Mouse (Mus musculus): ENCODE results near the gene Csgalnact2. TPM values are rescaled to one million over a fixed set of nuclear protein-coding genes. Genes with fewer than 3 reads are reported as not detected.

Gene Csgalnact2
- polyA plus RNA-seq, 1 experiment from 2014 or later: 19.8 TPM

DNA sequence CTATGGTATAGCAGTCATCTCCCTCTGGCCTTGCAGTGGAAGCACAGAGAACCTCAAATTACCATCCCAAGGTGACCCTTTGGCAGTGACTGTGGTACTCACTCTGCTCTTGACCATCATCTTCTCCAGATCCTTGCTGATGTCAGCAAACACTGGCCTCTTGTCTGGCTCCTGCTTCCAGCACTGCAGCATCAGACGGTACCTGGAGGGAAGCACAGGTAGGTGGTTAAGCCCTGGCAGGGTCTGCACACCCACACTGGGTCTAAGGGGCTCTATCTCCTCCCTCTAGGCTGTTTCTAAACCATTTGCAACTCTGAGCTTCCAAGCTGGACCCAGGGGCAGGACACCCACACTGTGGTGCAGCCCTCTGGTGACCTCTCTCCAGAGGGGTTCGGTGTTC is 24.1 kb upstream of the Csgalnact2 start:
- Histone ChIP-seq H3K36me3 (ENCODE audit: inconsistent target) (no peaks in the 10 kb centered on the region), H3K4me3 (ENCODE audit: inconsistent target) (no peak overlapping the region), H3K27ac (no peak overlapping the region), H3K79me2 (ENCODE audit: inconsistent target) (no peaks in the 10 kb centered on the region)
- WGBS (ENCODE audit: missing documents): 89% methylated on average over 2 of the region's 2 CpGs

DNA sequence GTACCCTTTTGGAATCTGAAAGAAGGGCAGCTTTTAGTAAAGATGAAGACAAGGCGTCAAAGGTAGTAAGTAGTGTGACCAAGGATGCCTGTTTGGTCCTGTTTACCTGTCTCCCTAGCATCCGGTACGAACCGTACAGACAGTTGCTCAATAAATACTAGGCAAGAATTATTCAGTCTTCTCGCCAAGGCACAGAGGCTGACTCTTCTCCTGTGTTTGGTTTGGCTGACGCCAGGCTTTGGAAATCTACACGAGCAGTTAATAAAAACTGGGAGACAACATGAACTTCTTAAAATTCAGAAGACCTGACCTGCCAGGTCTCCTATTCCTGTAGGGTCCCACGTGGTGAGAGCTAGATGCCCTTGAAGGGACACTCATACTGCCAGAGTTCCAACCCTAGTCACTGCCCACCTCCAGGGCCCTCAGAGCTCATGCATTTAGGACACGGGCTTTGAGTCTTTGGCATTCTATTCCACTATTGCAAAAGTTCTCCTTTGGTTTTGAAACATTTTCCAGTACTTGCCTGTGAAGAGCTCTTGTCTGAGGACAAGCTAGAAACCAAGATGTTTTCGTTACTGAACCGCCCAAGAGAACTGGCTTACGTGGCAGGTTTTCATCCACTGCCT is 23.6 kb upstream of the Csgalnact2 start:
- Histone ChIP-seq H3K36me3 (ENCODE audit: inconsistent target) (no peaks in the 10 kb centered on the region), H3K79me2 (ENCODE audit: inconsistent target) (no peaks in the 10 kb centered on the region), H3K27ac (no peak overlapping the region), H3K4me3 (ENCODE audit: inconsistent target) (no peak overlapping the region)
- 84% methylated on average over 10 of the region's 12 CpGs for WGBS (ENCODE audit: missing documents)

DNA sequence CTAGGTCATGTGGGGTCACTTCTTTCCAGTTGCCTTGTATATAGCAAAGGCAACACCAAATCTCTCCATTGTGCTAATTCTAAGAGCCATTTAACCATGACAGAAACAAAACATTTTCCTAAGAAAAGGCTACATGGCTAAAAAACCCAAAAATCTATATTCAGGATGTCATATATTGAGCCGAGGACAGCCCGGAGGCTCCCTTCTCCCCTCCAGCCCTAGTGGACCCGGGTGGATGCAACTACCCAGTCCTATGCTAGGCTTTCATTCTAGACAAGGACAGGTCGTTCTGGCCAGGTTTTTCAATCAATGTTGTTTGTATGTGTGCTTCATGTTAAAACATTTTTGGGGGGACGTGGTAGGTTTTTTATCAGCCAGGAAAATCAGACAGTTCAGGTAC is 14.2 kb upstream of the Csgalnact2 start:
- H3K27ac ChIP-seq: no peak overlapping the region
- no peaks in the 10 kb centered on the region for H3K36me3 ChIP-seq (ENCODE audit: inconsistent target)
- no peak overlapping the region for H3K4me3 ChIP-seq (ENCODE audit: inconsistent target)
- H3K79me2 ChIP-seq (ENCODE audit: inconsistent target): no peaks in the 10 kb centered on the region
- WGBS (ENCODE audit: missing documents): 97% methylated on average over 5 of the region's 5 CpGs

DNA sequence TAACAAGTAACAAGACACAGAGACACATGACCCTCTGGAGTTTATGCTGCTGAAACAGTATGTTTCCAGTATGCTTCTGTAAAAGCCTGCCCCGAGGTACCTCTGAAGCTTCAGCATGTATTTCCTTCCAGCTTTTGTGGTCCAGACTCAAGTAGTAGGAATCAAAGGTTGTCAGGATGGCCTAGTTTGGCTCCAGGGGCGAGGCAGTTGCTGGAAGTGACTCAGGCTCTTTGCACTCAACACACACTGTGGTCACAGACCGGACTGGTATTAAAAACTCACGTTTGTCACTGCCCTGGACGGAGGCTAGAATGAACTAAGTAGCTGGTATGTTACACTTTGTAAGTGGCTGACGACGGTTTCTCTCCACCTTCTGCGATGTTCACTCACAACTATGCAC is 12.0 kb upstream of the Csgalnact2 start:
- peak overlapping the region; percentile 17; the same call in 1 of the 2 replicates for H3K27ac ChIP-seq
- no peaks in the 10 kb centered on the region for H3K79me2 ChIP-seq (ENCODE audit: inconsistent target)
- WGBS (ENCODE audit: missing documents): 48% methylated on average over 8 of the region's 8 CpGs
- no peaks in the 10 kb centered on the region for H3K36me3 ChIP-seq (ENCODE audit: inconsistent target)
- no peak overlapping the region for H3K4me3 ChIP-seq (ENCODE audit: inconsistent target)

DNA sequence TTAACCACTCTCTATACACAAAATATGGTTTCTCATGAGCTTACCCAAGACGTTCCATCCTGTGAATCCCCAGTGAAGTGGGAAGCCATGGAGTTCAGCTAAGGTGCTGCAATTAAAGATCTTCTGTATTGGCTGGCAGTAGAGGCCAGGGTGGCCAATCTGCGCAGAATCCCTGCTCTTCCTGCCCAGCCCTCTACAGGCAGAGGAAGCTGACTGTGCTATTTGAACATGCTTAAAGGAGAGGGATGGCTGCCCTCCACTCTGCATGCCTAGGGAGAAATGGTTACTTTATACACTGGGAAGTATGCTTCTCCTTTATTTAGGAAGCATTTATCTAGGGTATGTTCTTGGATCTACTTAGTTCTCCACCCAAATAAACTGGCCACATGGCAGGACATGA is 11.6 kb upstream of the Csgalnact2 start:
- peak overlapping the region; percentile 17; the same call in 1 of the 2 replicates for H3K27ac ChIP-seq
- H3K36me3 ChIP-seq (ENCODE audit: inconsistent target): no peaks in the 10 kb centered on the region
- no peak overlapping the region for H3K4me3 ChIP-seq (ENCODE audit: inconsistent target)
- 89% methylated on average over 2 of the region's 2 CpGs for WGBS (ENCODE audit: missing documents)
- H3K79me2 ChIP-seq (ENCODE audit: inconsistent target): no peaks in the 10 kb centered on the region

DNA sequence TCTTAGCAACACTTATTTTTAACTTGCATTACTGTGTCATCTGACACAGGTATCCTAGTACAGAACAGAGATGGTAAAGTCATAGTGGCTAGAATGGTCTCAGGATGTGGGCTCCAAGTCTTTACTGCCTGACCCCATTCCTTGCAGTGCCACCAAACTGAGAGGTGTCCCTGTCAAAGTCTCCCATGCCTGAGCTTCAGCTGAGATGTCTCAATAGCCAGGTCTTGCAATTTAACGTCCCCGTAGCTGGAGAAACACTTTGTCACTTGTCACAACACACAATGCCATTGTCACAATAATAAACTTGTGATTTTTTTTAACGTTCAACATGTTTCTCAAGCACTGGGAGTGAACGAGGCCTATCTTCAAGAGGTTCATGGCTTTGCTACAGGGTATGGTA is 11.2 kb upstream of the Csgalnact2 start:
- no peak overlapping the region for H3K27ac ChIP-seq
- H3K36me3 ChIP-seq (ENCODE audit: inconsistent target): no peaks in the 10 kb centered on the region
- H3K4me3 ChIP-seq (ENCODE audit: inconsistent target): no peak overlapping the region
- no peaks in the 10 kb centered on the region for H3K79me2 ChIP-seq (ENCODE audit: inconsistent target)
- WGBS (ENCODE audit: missing documents): 92% methylated on average over 4 of the region's 4 CpGs

DNA sequence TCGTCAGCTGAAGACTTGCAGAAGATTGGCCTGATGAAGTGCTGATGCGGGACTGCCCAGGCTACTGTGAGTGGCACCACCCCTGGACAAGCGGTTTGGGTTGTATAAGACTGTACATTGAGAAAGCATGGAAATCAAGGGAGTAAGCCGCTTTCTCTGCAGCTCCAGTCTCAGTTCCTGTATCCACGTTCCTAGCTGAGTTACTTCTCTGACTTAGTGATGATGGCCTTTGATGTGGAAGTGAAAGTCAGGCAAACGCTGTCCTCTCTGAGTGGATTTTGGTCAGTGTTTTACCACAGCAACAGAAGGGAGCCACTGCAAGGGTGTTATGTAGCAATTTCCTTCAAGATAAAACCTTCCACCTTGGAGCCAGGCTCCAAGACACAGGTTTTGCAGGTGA is 2.0 kb upstream of the Csgalnact2 start:
- Histone ChIP-seq H3K4me3 (ENCODE audit: inconsistent target) (no peak overlapping the region), H3K36me3 (ENCODE audit: inconsistent target) (no peaks in the 10 kb centered on the region), H3K79me2 (ENCODE audit: inconsistent target) (peaks cover 27% of the 10 kb centered on the region), H3K27ac (peak overlapping the region; percentile 51)
- 0% methylated on average over 6 of the region's 6 CpGs for WGBS (ENCODE audit: missing documents)

DNA sequence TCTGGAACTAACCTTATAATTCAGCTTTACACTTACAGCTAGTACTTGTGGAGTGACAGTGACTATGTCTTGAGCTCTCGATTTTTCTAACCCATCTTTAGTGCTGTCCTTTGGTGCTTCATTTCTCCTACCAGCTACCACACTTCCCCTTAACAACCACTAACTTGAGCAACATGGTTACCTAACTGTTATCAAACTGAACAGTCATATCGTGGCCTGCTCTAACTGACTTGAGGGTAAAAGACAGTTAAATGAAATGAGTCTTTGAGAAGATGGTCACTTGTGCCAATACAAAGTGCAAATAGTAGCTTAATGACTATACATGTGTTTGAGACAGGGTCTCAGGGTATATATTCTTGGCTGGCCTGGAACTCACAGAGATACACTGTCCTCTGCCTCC is 1.8 kb downstream of the Csgalnact2 start:
- no peaks in the 10 kb centered on the region for H3K36me3 ChIP-seq (ENCODE audit: inconsistent target)
- H3K79me2 ChIP-seq (ENCODE audit: inconsistent target): peaks cover 61% of the 10 kb centered on the region
- H3K4me3 ChIP-seq (ENCODE audit: inconsistent target): no peak overlapping the region
- no peak overlapping the region for H3K27ac ChIP-seq
- WGBS (ENCODE audit: missing documents): 0% methylated on average over 2 of the region's 2 CpGs

DNA sequence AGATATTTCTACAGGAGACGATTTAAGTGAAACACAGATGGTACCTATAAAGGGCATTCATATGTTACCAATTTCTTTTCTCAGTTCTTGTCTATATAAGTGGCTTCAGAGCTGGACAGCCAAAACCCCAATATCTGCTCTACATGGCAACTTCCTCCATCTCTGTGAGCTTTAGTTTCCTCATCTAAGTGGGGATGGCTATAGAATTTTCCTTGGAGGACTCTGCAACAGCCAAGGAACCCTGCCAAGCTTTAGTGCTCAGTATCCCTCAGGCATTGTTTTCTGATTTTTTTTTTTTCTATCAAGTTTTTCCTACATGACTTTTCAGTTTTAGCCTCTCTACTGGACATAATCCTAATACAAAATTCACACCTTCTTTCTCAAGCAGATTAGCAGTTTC is 4.5 kb downstream of the Csgalnact2 start:
- H3K79me2 ChIP-seq (ENCODE audit: inconsistent target): peaks cover 88% of the 10 kb centered on the region
- WGBS (ENCODE audit: missing documents): 12% methylated on average over 1 of the region's 1 CpGs
- no peak overlapping the region for H3K4me3 ChIP-seq (ENCODE audit: inconsistent target)
- peak overlapping the region; percentile 17; the same call in 1 of the 2 replicates for H3K27ac ChIP-seq
- H3K36me3 ChIP-seq (ENCODE audit: inconsistent target): no peaks in the 10 kb centered on the region

DNA sequence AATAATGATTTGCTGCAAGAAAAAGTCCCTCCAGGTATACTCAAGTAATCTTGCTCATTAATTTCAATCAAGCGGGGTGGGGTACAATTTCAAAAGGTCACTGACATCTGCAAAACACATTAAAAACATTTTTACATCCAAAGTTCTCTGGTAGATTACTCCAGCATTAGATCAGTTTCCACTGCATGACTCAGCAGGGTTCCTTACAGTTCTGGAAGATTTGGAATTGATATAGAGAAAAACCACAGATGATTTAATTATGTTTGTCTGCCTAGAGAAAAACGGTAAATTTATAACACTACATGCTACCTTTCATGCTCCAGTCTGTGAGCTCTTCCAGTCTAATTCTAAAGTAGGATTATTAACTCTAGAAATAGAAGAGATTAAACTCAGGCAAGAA is 8.9 kb downstream of the Csgalnact2 start:
- Histone ChIP-seq H3K36me3 (ENCODE audit: inconsistent target) (no peaks in the 10 kb centered on the region), H3K27ac (no peak overlapping the region), H3K4me3 (ENCODE audit: inconsistent target) (no peak overlapping the region), H3K79me2 (ENCODE audit: inconsistent target) (peaks cover 76% of the 10 kb centered on the region)
- WGBS (ENCODE audit: missing documents): 50% methylated on average over 2 of the region's 2 CpGs

DNA sequence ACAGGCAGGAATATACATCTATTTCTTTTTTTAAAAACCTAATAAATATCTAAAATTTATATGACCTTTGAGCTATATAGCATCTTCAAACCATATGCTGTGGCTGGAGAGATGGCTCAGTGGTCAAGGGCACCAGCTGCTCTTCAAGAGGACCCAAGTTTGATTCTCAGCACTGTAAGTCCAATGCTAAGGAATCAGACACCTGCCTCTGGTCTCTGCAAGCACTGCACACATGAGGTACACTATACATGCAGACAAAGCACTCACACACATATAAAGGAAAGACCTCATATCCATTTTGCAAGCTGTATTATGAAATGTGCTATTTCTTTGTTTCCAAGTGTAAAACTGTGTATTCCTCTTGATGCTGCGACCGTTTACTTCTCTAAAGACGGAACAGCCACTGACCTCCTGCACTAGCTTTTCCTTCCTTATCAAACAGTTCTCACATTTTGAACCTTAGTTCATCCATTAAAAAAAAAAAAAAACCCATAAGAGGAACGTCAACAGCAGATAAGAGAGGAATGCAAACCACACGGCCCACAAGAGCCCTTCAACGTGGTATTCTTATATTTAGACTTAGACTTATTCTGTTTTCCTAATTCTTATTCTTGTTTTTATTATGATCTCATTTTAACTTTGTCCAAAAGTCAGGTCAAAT is 11.0 kb downstream of the Csgalnact2 start:
- H3K79me2 ChIP-seq (ENCODE audit: inconsistent target): peaks cover 62% of the 10 kb centered on the region
- H3K27ac ChIP-seq: peak overlapping the region; percentile 91
- H3K4me3 ChIP-seq (ENCODE audit: inconsistent target): no peak overlapping the region
- H3K36me3 ChIP-seq (ENCODE audit: inconsistent target): peaks cover 8% of the 10 kb centered on the region; the same call in 1 of the 2 replicates
- 2% methylated on average over 6 of the region's 6 CpGs for WGBS (ENCODE audit: missing documents)

DNA sequence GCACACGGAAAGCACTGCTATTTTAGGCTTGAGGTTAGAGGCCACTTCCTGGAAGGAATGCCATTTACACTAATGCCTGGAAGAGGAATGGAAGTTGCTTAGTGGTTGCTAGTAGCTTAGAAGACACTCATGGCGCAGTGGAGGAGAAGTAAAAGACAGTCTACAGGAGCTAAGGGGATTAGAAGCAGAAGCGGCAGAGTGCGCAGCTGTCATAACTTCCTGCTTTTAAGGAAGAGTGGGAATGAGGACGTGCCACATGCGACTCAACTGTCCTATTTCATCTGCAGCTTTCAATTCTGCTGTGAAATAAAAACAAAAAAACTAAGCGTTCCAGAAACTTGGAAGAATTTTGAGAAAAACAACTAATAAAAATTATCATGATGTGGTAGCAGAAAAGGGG is 11.7 kb downstream of the Csgalnact2 start:
- Histone ChIP-seq H3K4me3 (ENCODE audit: inconsistent target) (no peak overlapping the region; the same call in 1 of the 2 replicates), H3K27ac (peak overlapping the region; percentile 91), H3K36me3 (ENCODE audit: inconsistent target) (peaks cover 15% of the 10 kb centered on the region), H3K79me2 (ENCODE audit: inconsistent target) (peaks cover 54% of the 10 kb centered on the region)
- 4% methylated on average over 7 of the region's 7 CpGs for WGBS (ENCODE audit: missing documents)

DNA sequence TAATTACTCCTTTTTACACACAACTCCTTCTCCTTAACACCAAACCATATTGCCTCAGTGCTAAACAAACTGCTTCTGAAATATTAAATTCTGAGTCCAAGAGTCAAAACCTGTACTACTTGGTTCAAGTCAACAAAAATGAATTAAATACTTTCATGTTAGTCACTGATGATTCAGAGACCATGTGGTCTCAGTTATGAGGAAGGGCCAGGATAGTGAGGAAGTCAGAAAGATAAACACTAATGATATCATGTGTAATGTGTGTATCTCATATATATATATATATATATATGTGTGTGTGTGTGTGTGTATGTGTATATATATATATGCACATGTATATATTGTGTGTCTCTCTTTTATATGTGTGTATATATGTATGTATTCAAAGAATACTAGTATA is 12.4 kb downstream of the Csgalnact2 start:
- Histone ChIP-seq H3K79me2 (ENCODE audit: inconsistent target) (peaks cover 48% of the 10 kb centered on the region), H3K36me3 (ENCODE audit: inconsistent target) (peaks cover 22% of the 10 kb centered on the region), H3K27ac (peak overlapping the region; percentile 91), H3K4me3 (ENCODE audit: inconsistent target) (no peak overlapping the region)

DNA sequence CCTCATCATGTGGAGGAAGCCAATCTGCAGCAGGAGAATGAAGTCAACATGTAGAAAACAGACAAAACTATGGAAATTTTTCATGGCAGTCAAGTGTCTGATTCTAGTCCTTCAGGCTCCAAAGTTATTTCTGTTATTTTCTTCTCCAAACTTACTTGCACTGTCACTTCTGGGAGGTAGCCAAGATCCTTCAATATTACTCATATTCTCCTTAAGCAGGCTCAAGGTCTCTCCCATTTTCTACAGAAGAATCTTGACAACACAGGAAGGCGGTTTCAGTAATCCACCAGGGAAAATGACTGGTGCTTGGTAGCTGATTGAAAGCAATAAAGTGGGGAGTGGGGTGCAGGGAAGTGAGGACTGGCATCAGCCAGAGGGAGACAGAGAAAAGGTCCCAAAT is 16.2 kb downstream of the Csgalnact2 start:
- Histone ChIP-seq H3K36me3 (ENCODE audit: inconsistent target) (peaks cover 57% of the 10 kb centered on the region), H3K79me2 (ENCODE audit: inconsistent target) (peaks cover 15% of the 10 kb centered on the region), H3K27ac (no peak overlapping the region), H3K4me3 (ENCODE audit: inconsistent target) (no peak overlapping the region)
- 100% methylated on average over 1 of the region's 1 CpGs for WGBS (ENCODE audit: missing documents)

DNA sequence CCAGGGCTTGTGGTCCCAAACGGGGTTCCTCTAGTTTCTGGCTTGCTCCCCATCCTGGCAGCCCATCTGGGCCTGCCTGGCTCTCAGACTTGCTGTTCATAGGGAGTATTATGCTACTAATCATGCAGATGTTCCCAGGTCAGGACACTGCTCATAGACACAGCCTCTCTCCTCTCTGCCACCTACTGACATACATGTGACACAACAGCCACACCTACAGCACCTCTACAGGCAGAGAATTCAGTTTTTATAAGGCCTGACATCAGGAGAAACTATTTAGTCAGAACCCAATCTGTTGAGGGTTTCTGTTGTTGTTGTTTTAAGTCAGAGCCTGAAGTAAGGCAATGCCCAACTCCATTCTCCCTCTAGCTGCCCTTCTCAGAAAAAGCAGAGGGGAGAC is 27.1 kb downstream of the Csgalnact2 start:
- Histone ChIP-seq H3K27ac (no peak overlapping the region), H3K36me3 (ENCODE audit: inconsistent target) (peaks cover 63% of the 10 kb centered on the region), H3K4me3 (ENCODE audit: inconsistent target) (no peak overlapping the region), H3K79me2 (ENCODE audit: inconsistent target) (no peaks in the 10 kb centered on the region)
- WGBS (ENCODE audit: missing documents): 71% methylated on average over 1 of the region's 1 CpGs
